Mouse (Mus musculus) stomach, adult 2 months (tissue): Measurements from ENCODE around the gene Iqce. TPM values are rescaled to one million over a fixed set of nuclear protein-coding genes. Genes with fewer than 3 reads are reported as not detected.

ENCODE experiments used
- polyA plus RNA-seq: library from polyadenylated mRNA; depleted of rRNA; stranded (reverse); fragments of >200 nt; gene quantifications from 2 replicates; pipeline ENCODE4 v1.2.3, GENCODE M21; 2012; rRNA removed

Iqce gene
- polyA plus RNA-seq, result 5.7 and 6.9 TPM in 2 replicates

DNA sequence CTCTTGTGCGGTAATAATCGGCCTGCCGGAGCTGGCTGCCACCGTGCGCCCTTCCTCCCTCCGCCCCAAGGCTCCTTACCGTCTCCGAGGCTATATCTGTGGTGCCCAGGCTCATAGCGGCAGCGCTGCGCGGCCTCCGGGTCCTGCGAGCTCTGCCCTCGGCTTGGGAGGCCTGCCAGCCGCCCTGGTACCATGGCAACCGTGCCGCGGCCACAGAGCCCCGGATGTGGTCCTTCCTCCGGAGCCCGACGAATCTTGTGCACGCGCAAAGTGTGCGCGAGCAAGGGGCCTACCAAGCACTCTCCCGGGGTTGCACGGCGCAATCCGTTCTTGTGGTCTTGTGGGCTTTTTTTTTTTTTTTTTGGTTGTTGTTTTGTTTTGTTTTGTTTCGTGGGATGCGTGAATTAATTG lies at the start of gene Iqce:
Gene Iqce, minus strand, starts transcription at position 276 of the 411 bp plus-strand sequence.

DNA sequence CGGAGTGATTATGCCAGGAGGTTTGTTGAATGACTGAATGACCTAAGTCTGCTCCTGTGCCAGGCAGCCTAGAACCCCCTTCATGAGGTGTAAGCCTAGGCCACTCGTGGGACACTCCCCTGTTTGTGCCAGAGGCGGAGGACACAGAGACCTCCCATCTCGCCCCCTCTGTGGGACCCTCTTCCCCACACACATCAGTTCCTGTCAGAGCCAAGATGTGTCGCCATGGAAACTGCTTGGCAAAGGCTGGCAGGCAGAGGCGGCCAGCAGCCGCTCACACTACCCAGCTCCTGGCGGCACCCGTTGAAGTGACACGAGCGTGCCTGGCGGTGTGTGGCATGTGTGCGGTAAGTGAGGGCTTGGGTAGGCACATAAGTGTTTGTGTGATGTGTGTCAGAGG lies 21.6 kb upstream of the Iqce start, which contains the start of gene Amz1:
Gene Amz1, plus strand, starts transcription at position 306 of the 400 bp plus-strand sequence.

DNA sequence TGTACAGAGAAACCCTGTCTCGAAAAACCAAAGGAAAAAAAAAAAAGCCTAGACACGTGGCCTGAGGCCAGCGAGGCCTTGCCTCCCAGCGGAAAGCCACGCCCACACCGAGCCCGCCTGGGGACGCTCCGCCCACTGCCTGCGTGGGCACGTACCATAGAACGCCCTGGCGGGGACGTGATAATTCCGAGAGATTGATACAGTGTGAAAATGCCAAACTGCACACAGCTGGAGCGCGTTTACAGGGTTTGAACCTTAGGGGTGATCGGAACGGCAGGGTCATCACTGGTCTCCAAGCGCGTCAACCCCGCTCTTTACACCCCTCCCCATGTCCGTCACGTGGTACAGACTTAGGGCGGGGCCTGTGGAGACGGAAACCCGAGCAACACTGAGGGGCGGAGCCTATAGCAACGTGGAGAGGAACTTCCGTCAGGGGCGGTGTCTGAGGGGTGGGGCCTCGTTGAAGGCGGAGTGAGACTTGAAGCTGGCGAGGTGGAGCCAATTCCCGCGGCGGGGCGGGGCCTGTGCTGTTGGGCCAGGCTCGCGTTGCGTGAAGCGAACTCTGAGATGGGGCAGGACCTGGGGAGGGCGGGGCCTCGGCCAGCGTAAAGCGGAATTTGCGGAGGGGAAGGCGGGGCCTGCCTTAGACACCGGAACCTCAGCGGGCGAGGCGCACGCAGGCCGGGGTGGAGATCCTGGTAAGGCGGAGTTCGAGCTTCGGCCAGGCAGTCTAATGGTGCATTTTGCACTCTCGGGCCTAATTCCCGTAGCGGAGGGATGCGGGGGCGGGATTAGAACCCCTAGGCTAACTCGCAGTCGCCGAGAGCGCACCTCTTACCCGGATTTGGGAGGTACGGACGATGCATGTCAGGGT lies 2.4 kb upstream of the Iqce start, which contains the start of gene Brat1:
Gene Brat1, plus strand, starts transcription at position 634 of the 874 bp plus-strand sequence.

DNA sequence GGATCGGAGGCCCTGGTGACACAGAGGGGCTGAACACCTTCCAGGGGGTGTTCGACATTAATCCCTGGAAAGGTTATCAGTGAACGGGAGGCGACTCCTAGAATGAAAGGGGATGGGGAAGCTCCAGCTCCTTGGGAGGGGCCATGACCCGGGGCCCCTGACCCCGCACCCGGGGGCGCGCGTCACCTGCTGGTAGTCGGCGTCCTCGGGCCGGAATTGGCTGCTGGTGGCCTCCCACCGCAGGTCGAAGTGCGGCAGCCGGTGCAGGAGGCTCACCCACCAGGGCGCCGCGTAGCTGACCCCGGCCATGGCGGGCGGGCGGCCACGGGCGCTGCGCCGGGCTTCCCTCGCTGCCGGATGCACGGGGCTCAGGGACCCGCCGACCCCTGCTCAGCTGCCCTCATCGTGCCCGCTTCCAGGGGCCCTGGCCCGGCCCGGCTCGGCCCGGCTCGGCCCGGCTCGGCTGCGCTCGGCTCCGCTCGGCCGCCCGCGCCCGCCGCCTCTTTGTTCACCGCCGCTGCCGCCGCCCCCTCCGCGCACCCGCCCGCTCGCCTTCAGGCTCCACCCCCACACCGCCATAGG lies 53.6 kb downstream of the Iqce start, which contains the start of gene Ttyh3:
Gene Ttyh3, minus strand, starts transcription at position 513 of the 582 bp plus-strand sequence.

Other genes with a start within 250 kb of the Iqce start
- gene Chst12, start 196.8 kb downstream of the Iqce start, polyA plus RNA-seq, result 13.9 and 18.6 TPM in 2 replicates
- not detected in 2 replicates for gene Grifin, start 137.3 kb downstream of the Iqce start, polyA plus RNA-seq
- 19.6 and 24.7 TPM in 2 replicates for gene Lfng, start 95.1 kb downstream of the Iqce start, polyA plus RNA-seq
- gene Ttyh3, start 53.3 kb downstream of the Iqce start, polyA plus RNA-seq, result 11.0 and 11.7 TPM in 2 replicates
- 10.0 and 11.2 TPM in 2 replicates for gene Brat1, start 2.6 kb upstream of the Iqce start, polyA plus RNA-seq
- gene Amz1, start 21.7 kb upstream of the Iqce start, polyA plus RNA-seq, result 0.87 and 0.98 TPM in 2 replicates
- 24.0 and 32.0 TPM in 2 replicates for gene Gna12, start 128.1 kb upstream of the Iqce start, polyA plus RNA-seq